Mouse (Mus musculus) adrenal gland, postnatal 36 days (tissue): ENCODE data around the gene Rab5c. TPM values are rescaled to one million over a fixed set of nuclear protein-coding genes. Genes with fewer than 3 reads are reported as not detected.

Source experiments
- DNase-seq, 2 experiments: peaks; one replicate each; pipeline ENCODE4 v3.0.0; 2021; ENCODE audit warnings: mixed read lengths in 1 of 2
- total RNA-seq, 2 experiments: library from RNA; stranded (reverse); gene quantifications; 2 replicates each; pipeline ENCODE4 v1.2.3; 2021

Gene Rab5c
- total RNA-seq, 2 experiments from 2014 or later: 172 to 187 TPM

- peak; percentile 87 to 91 for DNase-seq
These were observed 36.7 kb downstream of the Rab5c start for GRCm38 (mm10) chr11:100701301-100701700.

GRCm38 (mm10) chr11:100700710-100701109 lies 37.3 kb downstream of the Rab5c start:
- DNase-seq: no peak

GRCm38 (mm10) chr11:100697921-100698320 lies 40.1 kb downstream of the Rab5c start:
- peak; percentile 66 to 71 for DNase-seq

- peak; percentile 84 for DNase-seq
These were observed 43.1 kb downstream of the Rab5c start for GRCm38 (mm10) chr11:100694926-100695325.

- no peak for DNase-seq
These were observed 44.9 kb downstream of the Rab5c start for GRCm38 (mm10) chr11:100693154-100693553.

- no peak for DNase-seq
These were observed 45.8 kb downstream of the Rab5c start, which contains the start of gene Zfp385c for GRCm38 (mm10) chr11:100692164-100692616. Zfp385c (minus strand) TSS chr11:100692455.

- no peak for DNase-seq
These were observed 47.6 kb downstream of the Rab5c start for GRCm38 (mm10) chr11:100690389-100690788.

- DNase-seq: no peak
These were observed 49.6 kb downstream of the Rab5c start for GRCm38 (mm10) chr11:100688443-100688842.

GRCm38 (mm10) chr11:100687265-100687664 lies 50.8 kb downstream of the Rab5c start:
- no peak for DNase-seq

- DNase-seq: no peak
These were observed 52.6 kb downstream of the Rab5c start for GRCm38 (mm10) chr11:100685371-100685770.

- no peak for DNase-seq
These were observed 53.9 kb downstream of the Rab5c start for GRCm38 (mm10) chr11:100684084-100684483.

GRCm38 (mm10) chr11:100682526-100682925 lies 55.5 kb downstream of the Rab5c start:
- DNase-seq: no peak

- DNase-seq: no peak
These were observed 56.2 kb downstream of the Rab5c start for GRCm38 (mm10) chr11:100681826-100682225.

GRCm38 (mm10) chr11:100677810-100678209 lies 60.2 kb downstream of the Rab5c start:
- no peak for DNase-seq

GRCm38 (mm10) chr11:100673169-100673568 lies 64.8 kb downstream of the Rab5c start:
- peak; percentile 72 to 73 for DNase-seq

GRCm38 (mm10) chr11:100671956-100672355 lies 66.1 kb downstream of the Rab5c start:
- DNase-seq: no peak

- no peak for DNase-seq
These were observed 67.0 kb downstream of the Rab5c start for GRCm38 (mm10) chr11:100671049-100671448.

Other genes starting within 250 kb of the Rab5c start
- gene Acly, start 210.2 kb downstream of the Rab5c start, total RNA-seq: 1,000 to 10,000 TPM; 1,688 to 2,194 TPM
- gene Ttc25, start 192.6 kb downstream of the Rab5c start, total RNA-seq: 1 to 10 TPM; 5.6 to 7.7 TPM
- 10 to 100 TPM; 46.5 to 60.7 TPM for gene Cnp, start 163.3 kb downstream of the Rab5c start, total RNA-seq
- 10 to 100 TPM; 32.9 to 43.6 TPM for gene Nkiras2, start 119.0 kb downstream of the Rab5c start, total RNA-seq
- 100 to 1,000 TPM; 207 to 222 TPM for gene Dnajc7, start 118.0 kb downstream of the Rab5c start, total RNA-seq
- gene Zfp385c, start 45.8 kb downstream of the Rab5c start, total RNA-seq: under 1 TPM; 0.13 to 0.43 TPM
- 10 to 100 TPM; 39.5 to 60.6 TPM for gene Dhx58, start 33.9 kb downstream of the Rab5c start, total RNA-seq
- 10 to 100 TPM; 44.5 to 45.5 TPM for gene Kat2a, start 25.8 kb downstream of the Rab5c start, total RNA-seq
- gene Hspb9, start 24.4 kb downstream of the Rab5c start, total RNA-seq: not detected
- gene Kcnh4, start 21.7 kb upstream of the Rab5c start, total RNA-seq: under 1 TPM; 0.10 to 0.13 TPM
- not detected for gene Hcrt, start 24.7 kb upstream of the Rab5c start, total RNA-seq
- gene Ghdc, start 32.7 kb upstream of the Rab5c start, total RNA-seq: 10 to 100 TPM; 18.8 to 25.8 TPM
- gene Stat5b, start 112.5 kb upstream of the Rab5c start, total RNA-seq: 100 to 1,000 TPM in 1 of 2 experiments, 10 to 100 TPM in 1; 58.3 to 111 TPM
- gene Stat5a, start 121.1 kb upstream of the Rab5c start, total RNA-seq: 10 to 100 TPM; 26.3 to 39.8 TPM
- gene Stat3, start 201.3 kb upstream of the Rab5c start, total RNA-seq: 100 to 1,000 TPM in 1 of 2 experiments, 10 to 100 TPM in 1; 74.2 to 109 TPM
- gene Cavin1, start 232.7 kb upstream of the Rab5c start, total RNA-seq: 100 to 1,000 TPM; 307 to 340 TPM